Comparison of ENCODE assay signal across 18 mouse cellular contexts in the genomic region with DNA sequence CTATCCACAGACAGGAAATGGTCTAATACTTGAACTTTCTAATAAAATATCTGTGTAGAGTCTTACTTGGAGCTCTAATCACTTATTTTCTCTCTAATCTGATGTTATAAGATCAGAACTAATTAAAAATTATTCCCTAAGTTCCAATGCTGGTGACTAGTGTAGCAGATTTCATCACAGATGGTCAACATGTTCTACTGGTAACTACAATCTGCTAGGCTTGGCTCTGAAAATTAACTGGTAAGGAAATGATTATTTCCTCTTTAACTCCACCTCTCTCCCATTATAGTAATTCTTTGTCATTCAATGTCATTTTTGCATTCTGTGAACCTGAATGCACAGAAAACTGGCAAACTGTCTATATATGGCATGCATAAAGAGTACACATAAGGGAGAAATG.
"Had no signal": no experiment of that assay in that cellular context is flagged by ENCODE, and none has a peak within 500 bp of the region (broad histone marks: within the 10 kb centered on the region; RNA-seq: fewer than 3 reads in every experiment).

No protein-coding gene starts in this region.

- H3K27me3 ChIP-seq: kidney, embryonic 15.5 days; limb, embryonic 12.5 days; liver, embryonic 13.5 days; lung, embryonic 15.5 days; midbrain, embryonic 12.5 days; neural tube, embryonic 13.5 days had no signal

- H3K27ac ChIP-seq: kidney, embryonic 15.5 days; limb, embryonic 12.5 days; liver, embryonic 13.5 days; lung, embryonic 15.5 days; macrophage; midbrain, embryonic 12.5 days; neural tube, embryonic 13.5 days had no signal

- H3K4me2 ChIP-seq: kidney, embryonic 15.5 days; limb, embryonic 12.5 days; liver, embryonic 13.5 days; lung, embryonic 15.5 days; midbrain, embryonic 12.5 days; neural tube, embryonic 13.5 days had no signal

- H3K4me3 ChIP-seq: kidney, embryonic 15.5 days; limb, embryonic 12.5 days; liver, embryonic 13.5 days; lung, embryonic 15.5 days; midbrain, embryonic 12.5 days; neural tube, embryonic 13.5 days had no signal

- H3K36me3 ChIP-seq: kidney, embryonic 15.5 days; limb, embryonic 12.5 days; liver, embryonic 13.5 days; lung, embryonic 15.5 days; midbrain, embryonic 12.5 days; neural tube, embryonic 13.5 days had no signal

- DNase-seq: kidney, adult 2 months; kidney, postnatal 14 days; liver; liver, embryonic 13.5 days; liver, postnatal 0 days; lung, postnatal 14 days; retina, postnatal 1 day; right cerebral cortex, postnatal 4 days; spleen, adult 18-20 months; thymus, adult 2 months; thymus, postnatal 36 days had no signal

- H3K9me3 ChIP-seq: kidney, embryonic 15.5 days; limb, embryonic 12.5 days; liver, embryonic 13.5 days; lung, embryonic 15.5 days; midbrain, embryonic 12.5 days; neural tube, embryonic 13.5 days had no signal

- H3K4me1 ChIP-seq: kidney, embryonic 15.5 days; limb, embryonic 12.5 days; liver, embryonic 13.5 days; lung, embryonic 15.5 days; midbrain, embryonic 12.5 days; neural tube, embryonic 13.5 days had no signal

- ATAC-seq: liver, postnatal 0 days; midbrain, embryonic 16.5 days had no signal

- H3K9ac ChIP-seq: kidney, embryonic 15.5 days; limb, embryonic 12.5 days; liver, embryonic 13.5 days; liver, postnatal 0 days; lung, embryonic 15.5 days; midbrain, embryonic 12.5 days; neural tube, embryonic 13.5 days had no signal
